ENCODE assay signal across 11 mouse cellular contexts in the genomic region with DNA sequence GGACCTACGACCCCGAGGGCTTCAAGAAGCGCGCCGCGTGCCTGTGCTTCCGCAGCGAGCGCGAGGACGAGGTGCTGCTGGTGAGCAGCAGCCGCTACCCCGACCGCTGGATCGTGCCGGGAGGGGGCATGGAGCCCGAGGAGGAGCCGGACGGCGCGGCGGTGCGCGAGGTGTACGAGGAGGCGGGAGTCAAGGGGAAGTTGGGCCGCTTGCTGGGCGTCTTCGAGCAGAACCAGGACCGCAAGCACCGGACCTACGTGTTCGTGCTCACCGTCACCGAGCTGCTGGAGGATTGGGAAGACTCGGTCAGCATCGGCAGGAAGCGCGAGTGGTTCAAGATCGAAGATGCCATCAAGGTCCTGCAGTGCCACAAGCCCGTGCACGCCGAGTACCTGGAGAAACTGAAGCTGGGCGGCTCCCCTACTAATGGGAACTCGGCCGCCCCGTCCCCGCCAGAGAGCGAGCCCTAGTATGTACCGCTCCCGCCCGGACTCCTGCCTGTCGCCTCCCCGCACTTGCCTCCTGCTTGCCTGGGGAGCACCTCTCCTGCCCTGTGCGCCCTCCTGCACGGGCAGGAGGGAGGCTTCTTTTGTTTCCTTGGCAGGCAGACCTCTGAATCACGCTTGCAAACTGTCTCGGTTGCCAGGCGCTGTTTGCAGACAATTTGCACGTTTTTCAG. TPM values are rescaled to one million over a fixed set of nuclear protein-coding genes. Genes with fewer than 3 reads are reported as not detected.
A peak's percentile ranks its signal among the peaks of the same experiment; 100 is the strongest.
DNase-seq lines count a peak whose midpoint lies in the region; ATAC-seq and TF ChIP-seq lines count a peak whose summit lies in the region.
"Not testable (repeated sequence)": the region's sequence is repeated elsewhere in the genome, so short reads cannot be mapped to it uniquely, and the experiment has no call there.
"Had no signal": no experiment of that assay in that cellular context is flagged by ENCODE, and none has a peak within 500 bp of the region (broad histone marks: within the 10 kb centered on the region; RNA-seq: fewer than 3 reads in every experiment).

No protein-coding gene starts in this region.

- H3K4me3 ChIP-seq in forebrain, postnatal 0 days (ENCODE audit: low read depth, low read length) = peak overlapping the region; percentile 35
- peak overlapping the region; percentile 27; the same call in 1 of the 2 replicates for H3K4me3 ChIP-seq in hindbrain, embryonic 11.5 days (ENCODE audit: low read depth, low read length)
- H3K4me3 ChIP-seq in kidney, embryonic 16.5 days (ENCODE audit: low read length) = peak overlapping the region; percentile 36
- H3K4me3 ChIP-seq in liver, embryonic 11.5 days (ENCODE audit: low read depth, low read length) = not testable (repeated sequence)
- peak overlapping the region; percentile 36 for H3K4me3 ChIP-seq in midbrain, postnatal 0 days (ENCODE audit: low read depth, low read length)
- H3K4me3 ChIP-seq in stomach, postnatal 0 days (ENCODE audit: low read depth, low read length) = 0 out of 2 replicates have a peak overlapping the region, but pooled peaks have one; percentile 12

- TF ChIP-seq CTCF in forebrain, postnatal 0 days (IDR thresholded peaks at IDR 0.05; ENCODE audit: low read depth); midbrain, postnatal 0 days (IDR thresholded peaks at IDR 0.05); stomach, postnatal 0 days (IDR thresholded peaks at IDR 0.05; ENCODE audit: low read depth): not testable (repeated sequence)

- not testable (repeated sequence) for TF ChIP-seq EP300 in stomach, postnatal 0 days (optimal IDR thresholded peaks at IDR 0.05)

- H3K9ac ChIP-seq in forebrain, postnatal 0 days; hindbrain, embryonic 11.5 days (ENCODE audit: low read depth, low read length); kidney, embryonic 16.5 days (replicated peaks; ENCODE audit: low read length); liver, embryonic 11.5 days (ENCODE audit: low read depth, low read length); midbrain, postnatal 0 days (replicated peaks; ENCODE audit: low read length, poor library complexity, severe bottlenecking); stomach, postnatal 0 days (ENCODE audit: low read length): not testable (repeated sequence)

- not testable (repeated sequence) for H3K4me1 ChIP-seq in forebrain, postnatal 0 days (ENCODE audit: insufficient read depth); hindbrain, embryonic 11.5 days (replicated peaks; ENCODE audit: control insufficient read depth, insufficient read depth, low read length); kidney, embryonic 16.5 days (ENCODE audit: insufficient read depth, low read length); liver, embryonic 11.5 days (replicated peaks; ENCODE audit: control insufficient read depth, insufficient read depth, low read length); midbrain, postnatal 0 days (ENCODE audit: insufficient read depth, low read length); stomach, postnatal 0 days (replicated peaks; ENCODE audit: control insufficient read depth, insufficient read depth)

- H3K27ac ChIP-seq in forebrain, postnatal 0 days (ENCODE audit: low read depth, low read length); hindbrain, embryonic 11.5 days (ENCODE audit: low read depth, low read length); kidney, embryonic 16.5 days (ENCODE audit: low read length); liver, embryonic 11.5 days (ENCODE audit: low read depth, low read length); midbrain, postnatal 0 days (ENCODE audit: low read depth, low read length); stomach, postnatal 0 days (replicated peaks): not testable (repeated sequence)

- not testable (repeated sequence) for H3K36me3 ChIP-seq in forebrain, postnatal 0 days (ENCODE audit: insufficient read depth); hindbrain, embryonic 11.5 days (ENCODE audit: control insufficient read depth, insufficient read depth, low read length); kidney, embryonic 16.5 days (ENCODE audit: insufficient read depth, low read length); liver, embryonic 11.5 days (ENCODE audit: control insufficient read depth, insufficient read depth, low read length); midbrain, postnatal 0 days (ENCODE audit: insufficient read depth, low read length); stomach, postnatal 0 days (ENCODE audit: control insufficient read depth, insufficient read depth, low read length)

- not testable (repeated sequence) for H3K9me3 ChIP-seq in forebrain, postnatal 0 days (ENCODE audit: low read length); hindbrain, embryonic 11.5 days (ENCODE audit: control insufficient read depth, low read length); kidney, embryonic 16.5 days (ENCODE audit: low read length); liver, embryonic 11.5 days (ENCODE audit: control insufficient read depth, low read length); midbrain, postnatal 0 days (ENCODE audit: low read length); stomach, postnatal 0 days (ENCODE audit: control insufficient read depth, low read length)

- not testable (repeated sequence) for H3K27me3 ChIP-seq in forebrain, postnatal 0 days (ENCODE audit: insufficient read depth, low read length); hindbrain, embryonic 11.5 days (ENCODE audit: control insufficient read depth, insufficient read depth, low read length); kidney, embryonic 16.5 days (ENCODE audit: insufficient read depth, low read length); liver, embryonic 11.5 days (replicated peaks; ENCODE audit: control insufficient read depth, insufficient read depth, low read length); midbrain, postnatal 0 days (ENCODE audit: insufficient read depth, low read length); stomach, postnatal 0 days (ENCODE audit: control insufficient read depth, insufficient read depth, low read length)

- peak; percentile 5 for DNase-seq in adrenal gland, postnatal 14 days
- not testable (repeated sequence) for DNase-seq in forebrain, postnatal 0 days; hindbrain, embryonic 11.5 days (ENCODE audit: low spot score); liver, embryonic 11.5 days (ENCODE audit: low spot score); midbrain, postnatal 0 days (ENCODE audit: low spot score); stomach, postnatal 0 days (ENCODE audit: low spot score)

- 26% methylated on average over 3 of the region's 60 CpGs for WGBS in forebrain, postnatal 0 days
- 8% methylated on average over 2 of the region's 60 CpGs for WGBS in hindbrain, embryonic 11.5 days
- WGBS in kidney, embryonic 16.5 days = 12% methylated on average over 8 of the region's 60 CpGs
- 13% methylated on average over 9 of the region's 60 CpGs for WGBS in liver, embryonic 11.5 days
- WGBS in midbrain, postnatal 0 days = 31% methylated on average over 3 of the region's 60 CpGs
- WGBS in stomach, postnatal 0 days = no CpG with 5 or more reads among the region's 60 CpGs

- H3K4me2 ChIP-seq in forebrain, postnatal 0 days (ENCODE audit: low read depth) = peak overlapping the region; percentile 42
- not testable (repeated sequence) for H3K4me2 ChIP-seq in hindbrain, embryonic 11.5 days (replicated peaks; ENCODE audit: low read depth, low read length); midbrain, postnatal 0 days (ENCODE audit: low read depth, low read length, poor library complexity, severe bottlenecking)
- H3K4me2 ChIP-seq in kidney, embryonic 16.5 days (replicated peaks; ENCODE audit: low read depth, low read length) = peak overlapping the region; percentile 46
- H3K4me2 ChIP-seq in liver, embryonic 11.5 days = peak overlapping the region; percentile 42; the same call in 1 of the 2 replicates
- H3K4me2 ChIP-seq in stomach, postnatal 0 days (replicated peaks; ENCODE audit: low read depth) = peak overlapping the region; percentile 38; the same call in 1 of the 2 replicates

- ATAC-seq in common myeloid progenitor, adult 5-6 weeks (replicated peaks; ENCODE audit: low read depth, poor library complexity, severe bottlenecking) = peak; percentile 62
- ATAC-seq in forebrain, postnatal 0 days = peak; percentile 62
- peak; percentile 75 for ATAC-seq in hindbrain, embryonic 11.5 days (ENCODE audit: low FRiP score)
- peak; percentile 76 for ATAC-seq in kidney, embryonic 16.5 days (ENCODE audit: low FRiP score, low TSS enrichment)
- peak; percentile 47; the same call in 1 of the 2 replicates for ATAC-seq in liver, embryonic 11.5 days (replicated peaks; ENCODE audit: low FRiP score)
- peak; percentile 77 for ATAC-seq in midbrain, postnatal 0 days (ENCODE audit: low FRiP score)
- peak; percentile 54; the same call in 1 of the 2 replicates for ATAC-seq in stomach, postnatal 0 days (ENCODE audit: low FRiP score, low TSS enrichment)

RNA-seq across cellular contexts. Expression of gene Nudt11, which starts 0.8 kb away (rescaled TPM):
- 12.4 and 16.6 TPM in 2 replicates for total RNA-seq in adrenal gland, postnatal 14 days (2021)
- total RNA-seq in common myeloid progenitor, adult 5-6 weeks (2017) = not detected in 2 replicates
- total RNA-seq in forebrain, postnatal 0 days (2014; rRNA removed) = 74.3 and 86.4 TPM in 2 replicates
- 23.4 and 25.5 TPM in 2 replicates for polyA plus RNA-seq in forebrain, postnatal 0 days (2015; fragmentation: Nextera tagmentation; extraction: Ambion mirVana)
- polyA plus RNA-seq in hindbrain, embryonic 11.5 days (2014; fragmentation: Nextera tagmentation; extraction: Ambion mirVana) = 11.7 and 12.8 TPM in 2 replicates
- 3.2 and 3.9 TPM in 2 replicates for polyA plus RNA-seq in kidney, embryonic 16.5 days (2015; fragmentation: Nextera tagmentation; extraction: Ambion mirVana)
- 1.5 and 1.9 TPM in 2 replicates for polyA plus RNA-seq in liver, embryonic 11.5 days (2014; fragmentation: Nextera tagmentation; extraction: Ambion mirVana)
- total RNA-seq in midbrain, postnatal 0 days (2014; rRNA removed) = 70.4 and 89.2 TPM in 2 replicates
- 25.8 and 28.7 TPM in 2 replicates for polyA plus RNA-seq in midbrain, postnatal 0 days (2015; fragmentation: Nextera tagmentation; extraction: Ambion mirVana)
- polyA plus RNA-seq in stomach, postnatal 0 days (2015; fragmentation: Nextera tagmentation; extraction: Ambion mirVana) = 1.5 and 1.7 TPM in 2 replicates
- total RNA-seq: neutrophil, adult 5-6 weeks had no signal
- polyA plus RNA-seq: CD4-positive, CD25-positive, alpha-beta regulatory T cell, adult 4 months had no signal

RNA-seq across cellular contexts. Expression of gene AU022751, which starts 35.1 kb away (rescaled TPM):
- 0.19 TPM in 1 of 2 replicates, not detected in the other for total RNA-seq in adrenal gland, postnatal 14 days (2021)
- not detected in 2 replicates for total RNA-seq in common myeloid progenitor, adult 5-6 weeks (2017)
- 0.62 and 0.95 TPM in 2 replicates for total RNA-seq in forebrain, postnatal 0 days (2014; rRNA removed)
- polyA plus RNA-seq in forebrain, postnatal 0 days (2015; fragmentation: Nextera tagmentation; extraction: Ambion mirVana) = not detected in 2 replicates
- not detected in 2 replicates for polyA plus RNA-seq in hindbrain, embryonic 11.5 days (2014; fragmentation: Nextera tagmentation; extraction: Ambion mirVana)
- polyA plus RNA-seq in kidney, embryonic 16.5 days (2015; fragmentation: Nextera tagmentation; extraction: Ambion mirVana) = not detected in 2 replicates
- not detected in 2 replicates for polyA plus RNA-seq in liver, embryonic 11.5 days (2014; fragmentation: Nextera tagmentation; extraction: Ambion mirVana)
- 2.4 and 2.8 TPM in 2 replicates for total RNA-seq in midbrain, postnatal 0 days (2014; rRNA removed)
- not detected in 2 replicates for polyA plus RNA-seq in midbrain, postnatal 0 days (2015; fragmentation: Nextera tagmentation; extraction: Ambion mirVana)
- not detected in 2 replicates for polyA plus RNA-seq in stomach, postnatal 0 days (2015; fragmentation: Nextera tagmentation; extraction: Ambion mirVana)
- total RNA-seq: heart, adult 18-20 months; neutrophil, adult 5-6 weeks had no signal
- polyA plus RNA-seq: CD4-positive, CD25-positive, alpha-beta regulatory T cell, adult 4 months had no signal
